Mouse (Mus musculus) G1E (cell line): ENCODE data around the gene Sash3.

Source experiments
- CTCF ChIP-seq: IDR thresholded peaks from 2 replicates; pipeline ENCODE4 v1.5.1; 2012; ENCODE audit warnings: low read depth, low read length, inconsistent platforms, mixed read lengths
- GATA1 ChIP-seq: IDR thresholded peaks from 2 replicates; pipeline ENCODE4 v1.6.1; 2012; ENCODE audit warnings: borderline replicate concordance, low read length, inconsistent platforms, mixed read lengths
- GATA2 ChIP-seq: IDR thresholded peaks from 2 replicates; pipeline ENCODE4 v1.6.1; 2012; ENCODE audit warnings: low read depth, low read length, inconsistent platforms, borderline replicate concordance
- POLR2AphosphoS5 ChIP-seq: IDR thresholded peaks from 2 replicates; pipeline ENCODE4 v1.6.1; 2012; ENCODE audit warnings: low read depth, low read length, inconsistent platforms; ENCODE audit not compliant: insufficient replicate concordance
- TAL1 ChIP-seq: conservative IDR thresholded peaks from 2 replicates; pipeline ENCODE4 v1.6.1; 2012; ENCODE audit warnings: low read depth, low read length, inconsistent platforms, mixed read lengths

DNA sequence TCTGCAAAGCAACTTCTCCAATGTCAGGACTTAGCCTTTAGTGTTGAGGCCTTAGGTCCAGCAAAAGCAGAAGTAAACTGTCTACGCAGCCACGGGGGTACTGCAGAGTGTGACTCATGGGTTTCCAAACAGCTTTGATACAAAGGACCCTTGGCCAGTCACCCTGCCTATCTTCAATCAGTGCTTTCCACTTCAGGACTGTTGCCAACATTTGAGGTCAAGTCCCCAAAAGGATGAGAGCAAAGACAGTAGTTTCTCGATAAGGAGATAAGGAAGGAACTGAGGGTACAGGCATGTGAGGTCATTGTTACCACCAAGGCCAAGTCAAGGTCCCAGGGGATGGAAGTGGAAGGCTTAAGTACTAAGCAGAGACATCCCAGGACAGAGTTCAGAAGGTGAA, 40.0 kb upstream of the Sash3 start:
- TF ChIP-seq CTCF (no peak), TAL1 (no peak), GATA1 (no peak), GATA2 (no peak), POLR2AphosphoS5 (no peak)
